Mouse (Mus musculus) T-helper 1 cell (primary cell): ENCODE results near the gene Milr1.
"Not testable (repeated sequence)": the region's sequence is repeated elsewhere in the genome, so short reads cannot be mapped to it uniquely, and the experiment has no call there.

ENCODE experiments used
- in situ Hi-C: fragments of 300-600 bp; cut with MboI, MseI; formaldehyde crosslinking; loops from one replicate; pipeline ENCODE4 v1.15.1; 2025; ENCODE audit warnings: high pct_unique_total_duplicates

The Milr1 gene

DNA sequence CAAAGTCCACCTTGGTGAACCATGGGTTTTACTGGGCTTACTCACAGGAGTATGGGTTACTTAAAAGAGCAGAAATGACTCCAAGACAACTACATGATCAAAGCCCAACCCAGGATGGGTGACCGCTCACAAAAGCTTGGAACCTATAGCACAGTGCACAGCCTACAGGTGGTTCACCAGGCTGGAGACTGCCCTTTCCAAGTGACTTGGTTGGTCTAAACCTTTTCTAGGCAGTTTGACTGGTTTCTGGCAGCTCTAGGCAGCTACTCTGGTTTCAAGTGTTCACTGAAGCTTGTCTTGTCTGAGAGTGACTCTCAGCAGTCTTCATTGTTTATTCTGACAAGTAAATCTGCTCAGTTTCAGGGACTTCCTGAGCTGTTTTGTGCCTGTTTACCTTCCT, 21.4 kb upstream of the Milr1 start:
- in situ Hi-C loops: no loop called here

DNA sequence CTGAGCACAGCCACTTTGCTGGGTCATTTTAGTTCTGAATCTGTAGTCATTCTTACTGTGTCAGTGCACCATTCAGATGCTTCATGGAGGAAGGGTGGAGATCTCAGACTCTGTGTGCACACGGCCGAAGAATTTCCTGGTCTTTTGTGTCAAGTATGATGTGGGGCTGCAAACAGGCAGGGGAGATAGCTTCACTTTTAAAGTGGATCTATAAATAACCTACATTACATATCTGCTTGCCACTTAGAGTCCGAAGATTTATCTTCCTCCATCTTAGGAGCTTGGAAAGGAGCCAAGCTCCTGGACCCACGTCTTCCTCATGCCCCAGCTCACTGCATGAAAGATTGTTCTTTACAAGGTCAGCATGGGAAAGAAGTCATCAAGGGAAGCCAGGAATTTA, 20.3 kb upstream of the Milr1 start:
- in situ Hi-C loops: no loop called here

- in situ Hi-C loops: no loop called here
These were observed 14.4 kb upstream of the Milr1 start for GRCm38 (mm10) chr11:106736614-106737013.

DNA sequence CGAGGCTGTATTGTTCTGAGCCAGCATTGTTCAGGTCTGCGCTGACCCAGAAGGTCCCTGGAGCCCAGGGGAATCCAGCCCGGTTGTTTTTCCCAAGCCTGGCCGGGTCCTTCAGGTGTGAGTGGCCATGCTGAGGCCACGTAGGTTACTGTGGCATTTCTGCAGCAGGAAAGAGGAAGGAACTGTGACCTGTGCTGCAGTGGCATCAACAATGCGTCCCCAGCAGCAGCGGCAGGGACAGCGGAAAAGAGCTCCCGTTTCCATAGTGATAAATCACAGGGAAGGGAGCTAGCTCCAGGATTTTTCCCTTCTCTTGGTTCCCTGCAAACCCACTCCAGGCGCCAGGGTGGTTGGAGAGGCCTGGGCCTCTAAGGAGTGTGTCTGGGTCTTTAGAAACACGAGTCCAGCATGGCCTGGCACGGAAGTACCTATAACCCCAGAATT, 13.8 kb upstream of the Milr1 start:
- in situ Hi-C loops: no loop called here

- in situ Hi-C loops: no loop called here
These were observed 11.9 kb upstream of the Milr1 start for GRCm38 (mm10) chr11:106739116-106739515.

- in situ Hi-C loops: loop anchor here (5.0 kb wide), 2 partner anchors 37 to 93 kb away; partner anchors contain the start of gene Polg2
These were observed 10.3 kb upstream of the Milr1 start for GRCm38 (mm10) chr11:106740724-106741123.

- in situ Hi-C loops: loop anchor here (5.0 kb wide), 2 partner anchors 36 to 94 kb away; partner anchors contain the start of gene Polg2
These were observed 9.8 kb upstream of the Milr1 start for GRCm38 (mm10) chr11:106741232-106741631.

DNA sequence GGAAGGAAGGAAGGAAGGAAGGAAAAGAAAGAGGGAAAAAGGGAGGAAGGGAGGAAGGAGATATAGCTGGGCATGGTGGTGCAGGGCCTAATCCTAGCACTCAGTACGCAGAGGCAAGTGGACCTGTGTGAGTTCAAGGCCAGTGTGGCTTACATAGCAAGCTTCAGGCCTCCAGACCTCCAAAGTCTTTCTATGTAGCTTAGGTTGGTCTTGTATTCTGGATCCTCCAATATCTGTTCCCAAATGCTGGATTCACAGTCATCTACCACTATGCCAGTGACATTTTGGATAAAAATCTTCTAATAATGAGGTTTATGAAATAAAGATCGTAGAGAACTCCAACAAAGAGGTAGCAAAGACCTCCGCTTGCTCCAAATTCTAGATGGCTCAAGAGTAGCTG, 9.2 kb upstream of the Milr1 start:
- in situ Hi-C loops: loop anchor here (5.0 kb wide), 2 partner anchors 35 to 95 kb away; partner anchors contain the start of gene Polg2

DNA sequence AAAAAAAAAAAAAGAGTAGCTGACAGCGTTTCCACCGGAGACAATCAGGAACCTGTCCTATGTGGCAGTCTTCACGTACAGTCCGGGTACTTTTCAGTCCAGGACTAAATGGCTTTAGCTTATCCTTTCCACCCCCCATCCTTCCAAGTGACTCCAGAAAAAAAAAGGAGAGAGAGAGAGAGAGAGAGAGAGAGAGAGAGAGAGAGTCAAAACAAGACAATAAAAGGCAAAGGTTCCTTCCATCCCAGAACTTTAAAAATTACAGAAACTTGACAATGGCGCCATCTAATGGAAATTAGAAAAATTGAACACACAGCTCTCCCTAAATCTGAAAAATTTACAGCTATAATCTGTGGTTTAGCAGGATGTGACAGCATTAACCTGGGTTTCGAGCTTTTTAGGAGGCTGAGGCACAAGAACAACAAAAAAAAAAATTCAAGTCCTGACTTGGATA, 8.6 kb upstream of the Milr1 start:
- in situ Hi-C loops: loop anchor here (5.0 kb wide), 2 partner anchors 35 to 95 kb away; partner anchors contain the start of gene Polg2

GRCm38 (mm10) chr11:106744949-106745348, 6.1 kb upstream of the Milr1 start:
- in situ Hi-C loops: loop anchor here (5.0 kb wide), 2 partner anchors 32 to 98 kb away; partner anchors contain the start of gene Polg2

DNA sequence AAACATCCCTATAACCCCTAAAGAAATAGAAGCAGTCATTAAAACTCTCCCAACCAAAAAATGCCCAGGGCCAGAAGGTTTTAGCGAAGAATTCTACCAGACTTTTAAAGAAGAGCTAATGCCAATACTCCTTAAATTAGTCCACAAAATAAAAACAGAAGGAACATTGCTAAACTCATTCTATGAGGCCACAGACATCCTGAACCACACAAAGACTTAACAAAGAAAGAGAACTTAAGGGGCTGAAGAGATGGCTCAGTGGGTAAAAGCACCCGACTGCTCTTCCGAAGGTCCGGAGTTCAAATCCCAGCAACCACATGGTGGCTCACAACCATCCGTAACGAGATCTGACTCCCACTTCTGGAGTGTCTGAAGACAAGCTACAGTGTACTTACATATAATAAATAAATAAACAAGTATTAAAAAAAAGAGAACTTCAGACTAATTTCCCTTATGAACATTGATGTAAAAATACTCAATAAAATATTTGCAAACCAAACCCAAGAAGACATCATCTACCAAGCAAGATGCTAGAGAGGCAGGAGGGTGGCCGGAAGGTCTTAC, 1.4 kb upstream of the Milr1 start:
- in situ Hi-C loops: not testable (repeated sequence)

GRCm38 (mm10) chr11:106750121-106750751, 790 bp upstream of the Milr1 start, which contains the start of gene Pecam1:
Pecam1 (minus strand) TSS chr11:106750628.
- in situ Hi-C loops: no loop called here

- in situ Hi-C loops: no loop called here
These were observed 1.1 kb downstream of the Milr1 start for GRCm38 (mm10) chr11:106752103-106752502.

DNA sequence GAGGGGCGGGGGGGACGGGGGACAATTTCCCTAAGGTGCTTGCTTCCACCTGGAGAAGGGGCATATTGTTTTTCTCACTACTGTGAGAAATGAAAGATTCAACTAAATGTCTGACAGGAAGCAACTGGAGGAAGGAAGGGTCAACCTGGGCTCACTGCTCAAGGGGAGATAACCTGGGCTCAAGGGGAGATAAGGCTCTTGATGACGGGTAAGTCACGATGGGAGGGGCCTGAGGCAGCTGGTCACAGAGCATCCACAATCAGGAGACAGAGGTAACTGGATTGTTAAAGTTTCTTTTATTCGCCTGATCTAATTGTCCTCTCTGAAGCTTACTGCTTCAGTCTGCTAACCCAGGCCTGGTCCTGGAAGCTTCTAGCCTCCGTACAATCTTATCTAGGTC, 2.3 kb downstream of the Milr1 start:
- in situ Hi-C loops: no loop called here

DNA sequence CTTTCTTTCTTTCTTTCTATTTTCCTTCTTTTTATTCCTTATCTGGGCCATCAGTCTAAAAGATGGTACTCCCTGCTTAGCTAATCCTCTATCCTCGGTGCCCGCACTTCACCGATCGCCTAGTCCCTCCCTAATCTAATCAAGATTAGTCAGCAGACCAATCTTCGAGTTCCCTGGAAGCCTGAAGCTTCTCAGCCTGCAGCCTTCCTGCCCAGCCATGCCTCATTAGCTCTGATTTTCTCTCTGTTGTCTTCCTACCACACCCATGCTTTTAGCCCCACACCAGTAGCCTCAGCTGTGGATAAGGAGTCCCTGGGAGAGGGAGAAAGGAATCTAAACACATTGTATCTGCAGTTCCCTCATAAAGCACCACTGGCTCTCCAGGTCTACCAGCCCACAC, 4.6 kb downstream of the Milr1 start:
- in situ Hi-C loops: no loop called here

GRCm38 (mm10) chr11:106759028-106759427, 8.0 kb downstream of the Milr1 start:
- in situ Hi-C loops: no loop called here

- in situ Hi-C loops: no loop called here
These were observed 9.5 kb downstream of the Milr1 start for GRCm38 (mm10) chr11:106760511-106760910.

DNA sequence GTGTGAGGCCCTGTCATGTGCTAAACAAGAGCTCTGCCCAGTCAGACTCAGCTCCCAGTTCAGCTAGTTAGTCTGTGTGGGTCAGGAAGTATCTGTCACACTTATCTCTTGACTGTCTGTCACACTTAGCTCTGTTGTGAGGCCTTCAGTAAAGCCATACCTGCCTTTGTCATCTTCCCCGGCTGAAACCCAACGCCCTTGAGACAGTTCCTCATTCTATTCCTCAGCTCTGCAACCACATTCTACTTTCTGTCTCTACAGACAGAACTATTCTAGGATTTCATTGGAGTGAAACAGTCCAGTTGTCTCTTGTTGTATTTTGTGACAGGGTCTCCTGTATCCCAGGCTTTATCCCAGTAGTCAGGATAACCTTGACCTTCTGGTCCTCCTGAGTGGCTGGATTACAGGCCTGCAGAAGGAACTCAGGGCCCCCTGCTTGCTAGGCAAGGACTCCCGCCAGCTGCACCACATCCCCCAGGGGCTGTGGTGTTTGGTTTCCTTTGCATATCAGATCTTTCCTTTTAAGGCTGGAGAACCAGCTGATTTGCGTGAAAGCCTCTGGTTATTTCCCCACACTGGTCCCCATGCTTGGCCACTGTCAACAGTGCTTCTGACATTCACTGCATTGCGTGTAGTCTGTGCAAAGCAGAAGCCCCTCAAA, 11.2 kb downstream of the Milr1 start:
- in situ Hi-C loops: no loop called here

- in situ Hi-C loops: no loop called here
These were observed 11.8 kb downstream of the Milr1 start for GRCm38 (mm10) chr11:106762800-106763185.

DNA sequence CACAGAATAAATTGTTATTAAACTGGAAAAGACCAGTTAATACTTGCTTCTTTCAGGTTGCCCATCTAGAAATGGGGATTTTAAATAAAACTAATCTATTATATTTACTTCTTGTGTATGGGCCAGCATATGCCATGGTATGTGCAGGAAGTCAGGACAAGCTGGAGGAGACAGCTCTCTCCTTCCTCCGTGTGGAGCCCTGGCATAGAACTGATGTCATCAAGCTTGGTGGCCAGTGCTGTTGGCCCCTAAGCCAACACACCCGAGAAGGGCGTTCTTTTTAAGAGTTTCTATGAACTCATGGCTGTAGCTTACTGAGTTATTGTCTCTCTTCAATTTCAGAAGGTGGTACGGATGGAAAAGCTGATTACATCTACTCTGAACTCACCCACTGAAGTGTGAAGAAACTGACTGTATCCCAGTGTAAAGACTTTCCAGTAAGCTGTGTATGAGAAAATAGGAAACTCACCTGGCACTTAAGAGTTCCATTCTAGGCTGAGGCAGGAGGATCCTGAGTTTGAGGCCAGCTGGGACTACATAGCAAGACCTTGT, 15.7 kb downstream of the Milr1 start:
- in situ Hi-C loops: no loop called here

GRCm38 (mm10) chr11:106767516-106767915, 16.5 kb downstream of the Milr1 start:
- in situ Hi-C loops: no loop called here
